Mouse (Mus musculus): ENCODE data around the gene Exo5. TPM values are rescaled to one million over a fixed set of nuclear protein-coding genes. Genes with fewer than 3 reads are reported as not detected.

Exo5 gene
- 5.7 TPM for polyA plus RNA-seq (2014; fragmentation: Illumina TruSeq; extraction: RNeasy Lipid Tissue Mini Kit (QIAGEN cat#74804); ENCODE audit: insufficient read depth, low read depth, low replicate concordance)

GRCm38 (mm10) chr4:120924554-120925299 lies at the start of gene Exo5:
Gene Exo5 (minus strand): TSS chr4:120925017.

GRCm38 (mm10) chr4:120951428-120951973 lies 26.7 kb upstream of the Exo5 start, which contains the start of gene Zfp69:
Gene Zfp69 (minus strand): TSS chr4:120951699.

Other genes starting within 250 kb of the Exo5 start
- gene Kcnq4, start 176.4 kb downstream of the Exo5 start, polyA plus RNA-seq (2014; fragmentation: Illumina TruSeq; extraction: RNeasy Lipid Tissue Mini Kit (QIAGEN cat#74804); ENCODE audit: insufficient read depth, low read depth, low replicate concordance), result 2.1 TPM
- gene Nfyc, start 93.4 kb downstream of the Exo5 start, polyA plus RNA-seq (2014; fragmentation: Illumina TruSeq; extraction: RNeasy Lipid Tissue Mini Kit (QIAGEN cat#74804); ENCODE audit: insufficient read depth, low read depth, low replicate concordance), result 25.8 TPM
- 0.68 TPM for gene Rims3, start 70.2 kb downstream of the Exo5 start, polyA plus RNA-seq (2014; fragmentation: Illumina TruSeq; extraction: RNeasy Lipid Tissue Mini Kit (QIAGEN cat#74804); ENCODE audit: insufficient read depth, low read depth, low replicate concordance)
- gene Zfp69, start 26.7 kb upstream of the Exo5 start, polyA plus RNA-seq (2014; fragmentation: Illumina TruSeq; extraction: RNeasy Lipid Tissue Mini Kit (QIAGEN cat#74804); ENCODE audit: insufficient read depth, low read depth, low replicate concordance), result 1.0 TPM
- gene Smap2, start 92.2 kb upstream of the Exo5 start, polyA plus RNA-seq (2014; fragmentation: Illumina TruSeq; extraction: RNeasy Lipid Tissue Mini Kit (QIAGEN cat#74804); ENCODE audit: insufficient read depth, low read depth, low replicate concordance), result 20.4 TPM
- gene Col9a2, start 114.4 kb upstream of the Exo5 start, polyA plus RNA-seq (2014; fragmentation: Illumina TruSeq; extraction: RNeasy Lipid Tissue Mini Kit (QIAGEN cat#74804); ENCODE audit: insufficient read depth, low read depth, low replicate concordance), result not detected
- gene Zmpste24, start 173.2 kb upstream of the Exo5 start, polyA plus RNA-seq (2014; fragmentation: Illumina TruSeq; extraction: RNeasy Lipid Tissue Mini Kit (QIAGEN cat#74804); ENCODE audit: insufficient read depth, low read depth, low replicate concordance), result 23.1 TPM
- not detected for gene Tmco2, start 184.2 kb upstream of the Exo5 start, polyA plus RNA-seq (2014; fragmentation: Illumina TruSeq; extraction: RNeasy Lipid Tissue Mini Kit (QIAGEN cat#74804); ENCODE audit: insufficient read depth, low read depth, low replicate concordance)

Data from lung, adult 10 weeks (tissue).